Mouse (Mus musculus): Measurements from ENCODE around the gene Large2.
A peak's percentile ranks its signal among the peaks of the same experiment; 100 is the strongest.

Large2 gene

DNA sequence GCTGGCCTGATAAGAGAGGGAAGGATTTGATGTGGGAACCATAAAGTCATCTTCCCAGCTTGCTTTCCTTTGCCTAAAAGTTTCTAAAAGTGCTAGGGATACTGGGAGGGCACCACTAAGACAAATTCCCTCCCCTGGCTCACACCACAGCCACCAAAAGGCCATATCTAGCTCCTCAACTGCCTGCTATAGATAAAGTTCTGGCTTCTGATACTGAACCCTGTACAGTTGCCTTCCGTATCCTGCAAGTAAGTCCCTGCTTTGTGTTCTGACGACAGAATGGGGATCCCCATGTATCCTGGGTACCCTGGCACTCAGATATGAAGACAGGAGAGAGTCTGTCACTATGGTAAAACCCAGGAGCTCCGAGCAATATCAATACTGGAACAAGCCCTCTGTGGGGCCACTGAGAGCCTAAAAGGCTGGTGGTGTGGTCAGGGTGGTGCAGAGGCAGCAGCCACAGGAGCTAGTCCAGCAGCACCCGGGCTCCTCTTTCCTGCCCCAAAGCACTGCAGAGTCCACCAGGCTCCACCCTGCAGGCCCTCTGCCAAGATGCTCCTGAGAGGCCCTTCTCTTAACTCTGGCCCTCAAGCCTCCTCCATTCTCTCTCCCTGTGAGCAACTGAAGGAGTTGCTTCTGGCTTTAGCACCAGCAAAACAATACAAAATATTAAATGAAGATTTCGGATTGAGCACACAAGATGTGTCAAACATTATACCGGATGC lies 15.7 kb upstream of the Large2 start:
- DNase-seq (ENCODE audit: low read depth): no peak

GRCm38 (mm10) chr2:92389645-92390044 lies 15.0 kb upstream of the Large2 start:
- no peak for DNase-seq (ENCODE audit: low read depth)

DNA sequence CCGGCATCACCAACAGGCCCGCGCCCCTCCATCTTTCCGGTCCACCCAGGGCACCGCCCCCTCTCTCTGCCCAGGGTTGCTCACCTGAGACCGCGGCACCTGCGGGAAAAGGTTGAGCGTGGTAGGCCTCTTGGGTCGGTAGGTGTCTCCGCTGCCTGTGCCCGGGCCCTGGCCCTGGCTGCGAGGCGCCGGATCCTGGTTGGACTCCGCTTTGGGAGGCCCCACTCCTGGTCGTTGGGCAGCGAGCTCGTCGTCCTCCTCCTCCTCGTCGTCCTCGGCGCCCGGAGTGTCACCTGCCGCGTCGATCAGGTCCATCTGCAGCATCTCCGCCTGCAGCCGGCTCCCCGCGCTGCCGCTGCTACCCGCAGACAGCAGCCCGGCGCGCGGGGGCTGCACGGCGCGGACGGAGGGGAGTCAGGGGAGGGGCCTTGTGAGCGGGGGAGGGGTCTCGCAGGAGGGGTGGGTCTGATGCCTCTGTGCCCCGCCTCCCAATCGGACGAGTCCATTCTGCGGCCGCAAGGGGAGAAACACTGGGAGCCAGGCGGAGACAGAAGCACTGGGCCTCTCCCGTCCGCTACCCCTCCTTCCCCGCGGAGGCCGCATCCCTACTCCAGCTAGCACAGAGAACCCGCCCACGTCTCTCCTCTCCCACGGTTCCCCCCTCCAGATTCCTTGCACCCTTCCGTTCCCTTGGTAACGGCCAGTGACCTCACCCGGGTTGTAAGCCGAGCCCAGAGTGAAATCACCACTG lies 14.4 kb upstream of the Large2 start:
- no peak for DNase-seq (ENCODE audit: low read depth)

GRCm38 (mm10) chr2:92388081-92388517 lies 13.4 kb upstream of the Large2 start:
- DNase-seq (ENCODE audit: low read depth): no peak

- no peak for DNase-seq (ENCODE audit: low read depth)
Measured at GRCm38 (mm10) chr2:92387646-92388045, 13.0 kb upstream of the Large2 start.

DNA sequence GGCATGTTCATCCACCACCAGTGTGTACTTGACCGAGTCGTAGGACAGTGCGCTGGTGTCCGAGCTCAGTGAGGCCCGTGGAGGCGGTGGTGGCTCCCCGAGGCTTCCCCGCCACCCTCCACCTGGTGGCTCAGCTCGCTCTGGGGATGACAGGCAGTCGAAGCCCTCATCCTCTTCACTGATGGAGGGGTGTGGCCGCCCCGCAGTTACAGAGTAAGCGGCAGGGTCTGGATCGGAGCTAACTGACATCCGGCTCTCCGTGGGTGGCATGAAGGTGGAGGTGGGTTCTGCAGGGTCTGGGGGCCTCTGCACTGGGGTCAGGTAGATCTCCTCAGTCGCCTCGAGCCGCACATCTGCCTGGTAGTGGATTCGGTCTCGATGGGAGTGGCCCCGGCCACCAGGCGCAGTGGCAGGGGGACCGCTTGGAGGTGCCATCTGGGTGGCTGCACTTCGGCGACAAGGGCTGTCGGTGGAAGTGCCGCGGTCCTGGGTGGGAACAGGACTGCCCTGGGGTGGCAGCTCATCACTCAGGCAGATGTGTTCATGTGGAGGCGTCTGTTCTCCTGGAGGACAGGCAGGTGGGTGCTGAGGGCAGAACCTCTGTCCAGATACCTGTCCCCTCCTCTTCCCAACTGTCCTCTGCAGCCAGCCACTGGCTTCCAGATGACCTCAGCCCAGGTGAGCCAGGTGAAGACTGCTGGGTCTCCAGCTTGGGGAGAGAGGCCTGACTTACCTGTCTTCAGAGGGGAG lies 12.3 kb upstream of the Large2 start:
- DNase-seq (ENCODE audit: low read depth): no peak

- no peak for DNase-seq (ENCODE audit: low read depth)
Measured at GRCm38 (mm10) chr2:92385113-92386051, 10.7 kb upstream of the Large2 start.

DNA sequence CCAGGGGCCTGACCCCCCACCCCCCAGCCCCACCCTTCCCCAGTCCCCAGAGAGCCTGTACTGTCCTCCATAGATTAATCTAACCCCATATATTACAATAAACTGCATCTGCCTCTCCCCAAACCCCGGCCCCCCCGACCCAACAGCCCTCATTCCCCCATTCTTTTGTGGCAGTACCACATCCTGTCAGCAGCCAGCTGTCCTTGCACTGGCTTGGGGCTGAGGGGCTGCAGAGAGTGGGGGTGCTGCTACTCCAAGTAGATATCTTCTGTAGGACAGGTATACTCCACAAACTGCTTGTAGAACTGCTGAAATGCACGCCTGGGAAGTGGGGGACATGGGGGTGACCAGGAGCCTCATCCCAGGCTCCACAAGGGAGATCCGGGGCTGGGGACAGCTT lies 9.4 kb upstream of the Large2 start:
- DNase-seq (ENCODE audit: low read depth): no peak

- DNase-seq (ENCODE audit: low read depth): no peak
Measured at GRCm38 (mm10) chr2:92382759-92383158, 8.1 kb upstream of the Large2 start.

DNA sequence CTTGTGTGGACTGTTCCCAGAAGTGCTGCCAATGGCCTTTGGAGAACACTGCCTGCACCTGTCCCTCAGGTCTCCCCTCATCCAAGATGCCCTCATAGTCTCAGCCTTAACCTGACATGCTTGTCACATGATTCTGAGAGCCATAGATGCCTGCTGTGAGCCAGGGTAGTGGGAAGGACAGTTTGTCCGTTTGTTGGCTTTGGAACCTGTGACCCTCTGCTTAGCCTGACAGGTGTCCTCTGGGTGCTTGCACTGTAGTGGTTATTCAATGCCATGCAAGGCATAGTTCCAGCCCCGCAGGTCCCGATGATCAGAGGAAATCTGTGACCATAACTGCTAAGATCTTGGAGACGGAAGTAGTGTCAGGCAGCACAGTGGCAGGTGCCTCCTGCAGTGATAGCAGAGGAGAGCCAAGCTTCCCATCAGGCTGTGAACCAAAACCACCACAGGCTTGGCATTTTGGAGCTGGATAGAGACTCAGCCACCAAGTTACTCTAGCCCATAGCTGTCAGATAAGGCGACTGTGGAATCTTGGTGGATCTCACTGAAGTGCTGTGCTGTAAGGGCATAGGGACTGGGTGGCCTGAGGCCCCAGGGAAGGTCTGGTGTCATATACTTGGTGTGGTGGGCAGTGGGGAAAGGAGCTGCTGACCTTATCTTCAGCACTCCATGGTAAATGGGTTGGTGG lies 7.4 kb upstream of the Large2 start, which contains the start of gene 1700029I15Rik:
TSS of gene 1700029I15Rik (plus strand) at position 638 of the 688 bp plus-strand sequence.
- no peak for DNase-seq (ENCODE audit: low read depth)

DNA sequence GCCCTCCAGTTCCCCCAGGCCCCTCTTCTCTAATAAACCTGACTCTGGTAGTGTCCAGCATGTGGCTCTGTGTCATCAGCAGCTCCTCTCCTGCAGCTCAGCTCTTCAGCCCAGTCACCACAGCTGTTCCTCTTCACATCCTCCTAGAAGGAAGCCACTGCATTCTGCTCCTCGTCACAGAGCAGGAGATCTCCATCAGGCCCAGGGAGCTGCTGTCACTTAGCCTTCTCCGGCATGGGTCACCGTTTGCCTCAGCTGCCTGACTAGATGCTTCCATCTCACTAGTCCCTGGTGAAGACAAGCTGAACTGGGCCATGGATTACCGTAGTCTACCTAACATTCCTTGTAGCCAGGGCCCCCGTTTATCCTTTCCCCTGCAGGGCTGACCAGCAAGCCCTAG lies 6.5 kb upstream of the Large2 start:
- no peak for DNase-seq (ENCODE audit: low read depth)

- no peak for DNase-seq (ENCODE audit: low read depth)
Measured at GRCm38 (mm10) chr2:92380495-92381050, 5.9 kb upstream of the Large2 start.

DNA sequence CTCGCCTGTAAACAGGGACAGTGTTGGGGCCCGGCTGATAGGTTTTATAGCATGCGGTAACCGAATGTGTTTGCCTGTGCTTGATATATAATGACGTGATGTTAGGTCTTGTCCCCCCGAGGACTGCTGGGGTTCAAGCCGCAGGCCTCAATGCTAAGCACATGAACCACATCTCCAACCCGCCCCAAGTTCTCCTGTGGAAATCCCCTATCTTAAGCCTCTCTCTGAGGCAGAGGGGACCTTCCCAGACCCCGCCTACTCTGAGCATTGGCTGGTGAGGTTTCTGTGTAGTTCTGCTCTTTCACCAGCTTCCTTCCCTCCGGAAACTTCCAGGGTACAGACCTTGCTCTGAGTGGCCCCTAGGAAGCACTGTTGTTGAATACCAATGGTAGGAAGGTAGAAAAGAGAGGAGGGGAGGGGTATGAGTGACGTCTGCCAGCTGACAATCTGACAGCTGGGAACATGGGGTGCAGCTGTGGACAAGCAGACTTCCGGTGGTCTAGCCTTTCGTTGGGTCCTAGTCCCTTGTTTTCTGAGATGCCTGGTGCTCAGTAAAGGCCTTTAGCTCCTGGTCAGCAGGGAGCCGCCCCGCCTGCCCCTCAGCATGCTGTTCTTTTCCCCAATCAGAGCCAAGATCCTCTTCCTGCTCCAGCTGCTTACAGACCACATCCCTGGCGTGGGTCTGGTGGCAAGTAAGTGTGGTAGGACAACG lies 5.3 kb upstream of the Large2 start:
- DNase-seq (ENCODE audit: low read depth): no peak

- DNase-seq (ENCODE audit: low read depth): no peak
Measured at GRCm38 (mm10) chr2:92377320-92377719, 2.7 kb upstream of the Large2 start.

DNA sequence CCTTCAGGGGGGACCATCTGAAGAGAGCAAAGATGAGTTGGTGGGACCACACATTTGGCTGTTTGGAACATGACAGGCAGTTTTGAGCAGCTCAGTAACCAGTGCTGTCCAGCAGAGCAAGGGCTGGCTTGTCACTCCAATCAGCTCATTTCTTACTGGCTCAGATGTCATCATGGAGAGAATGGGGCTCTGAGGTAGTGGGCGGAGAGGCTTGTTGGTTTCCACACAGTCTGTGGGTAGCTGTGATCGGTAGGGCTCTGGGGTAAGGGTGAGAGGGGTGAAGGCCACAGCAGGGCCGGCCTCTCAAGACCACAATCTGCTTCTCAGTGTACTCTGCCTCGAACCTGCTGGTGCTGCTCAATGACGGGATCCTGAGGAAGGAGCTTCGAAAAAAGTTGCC lies 1.6 kb upstream of the Large2 start:
- no peak for DNase-seq (ENCODE audit: low read depth)

DNA sequence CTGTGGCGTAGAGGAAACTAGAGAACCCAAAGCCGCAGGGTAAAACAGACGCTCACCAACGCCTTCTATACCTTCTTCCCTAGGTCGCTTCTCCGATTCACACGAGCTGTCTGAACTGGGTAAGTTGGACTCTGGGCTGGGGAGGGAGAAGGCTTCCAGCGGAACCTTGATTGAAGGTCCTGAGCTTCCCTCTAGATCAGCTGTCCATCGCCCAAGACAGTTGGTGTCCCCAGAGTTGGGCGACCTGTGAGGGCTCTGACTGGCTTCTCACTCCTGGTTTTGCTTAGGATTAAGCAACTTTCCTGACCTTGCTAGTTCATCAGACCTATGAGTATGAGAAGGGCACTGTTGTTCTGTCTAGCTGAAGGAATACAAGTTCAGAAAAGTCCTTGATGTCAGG lies 1.1 kb upstream of the Large2 start:
- DNase-seq (ENCODE audit: low read depth): no peak

DNA sequence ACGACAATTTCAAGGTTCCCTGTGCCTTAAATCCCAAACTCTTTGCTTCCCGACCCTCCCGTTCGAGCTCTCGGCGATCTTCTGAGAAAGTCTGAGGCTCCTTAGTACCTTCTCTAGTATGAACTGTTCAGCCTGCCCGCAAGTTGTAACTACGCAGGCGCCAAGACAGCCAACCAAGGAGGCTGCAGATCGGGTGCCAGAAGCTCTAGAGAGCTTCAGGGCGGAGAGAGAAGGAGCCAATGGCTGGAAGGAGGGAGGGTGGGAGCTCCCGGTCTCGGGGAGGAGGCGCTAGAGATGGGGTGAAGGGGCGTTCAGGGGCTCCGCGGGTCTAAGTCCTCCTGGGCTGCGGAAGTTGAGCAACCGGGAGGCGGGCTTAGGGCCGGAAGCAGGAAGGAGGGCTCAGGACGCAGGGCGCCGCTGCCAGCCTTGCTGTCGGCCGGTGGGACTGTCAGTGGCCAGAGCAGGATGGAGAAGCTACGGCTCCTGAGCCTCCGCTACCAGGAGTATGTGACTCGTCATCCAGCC lies 492 bp upstream of the Large2 start:
- DNase-seq (ENCODE audit: low read depth): peak; percentile 94

GRCm38 (mm10) chr2:92373437-92373813 lies 1.2 kb downstream of the Large2 start:
- no peak for DNase-seq (ENCODE audit: low read depth)

GRCm38 (mm10) chr2:92372767-92373436 lies 1.8 kb downstream of the Large2 start:
- DNase-seq (ENCODE audit: low read depth): no peak
